Mouse (Mus musculus) CH12.LX (cell line): ENCODE results near the gene Atp5g3.
"Not testable (repeated sequence)": the region's sequence is repeated elsewhere in the genome, so short reads cannot be mapped to it uniquely, and the experiment has no call there.

Experiments
- CTCF ChIP-seq, 2 experiments: IDR thresholded peaks in 1 of 2; conservative IDR thresholded peaks in 1 of 2; 2 replicates each; pipeline ENCODE4 v1.5.1; 2011 to 2012; ENCODE audit warnings: low read depth in 2 of 2, low read length in 2 of 2, improper control_type of control experiment in 1 of 2, inconsistent platforms in 1 of 2, mild to moderate bottlenecking in 1 of 2, moderate library complexity in 1 of 2
- E2F4 ChIP-seq: IDR thresholded peaks from 2 replicates; pipeline ENCODE4 v1.6.1; 2011; ENCODE audit warnings: low read depth, low read length, improper control_type of control experiment; ENCODE audit not compliant: insufficient replicate concordance
- EP300 ChIP-seq: IDR thresholded peaks from 2 replicates; pipeline ENCODE4 v1.6.1; 2011; ENCODE audit warnings: low read length, improper control_type of control experiment
- ETS1 ChIP-seq: conservative IDR thresholded peaks from 2 replicates; pipeline ENCODE4 v1.6.1; 2012; ENCODE audit warnings: low read depth, mild to moderate bottlenecking, inconsistent platforms, low read length, improper control_type of control experiment, moderate library complexity
- GABPA ChIP-seq: IDR thresholded peaks from 2 replicates; pipeline ENCODE4 v1.6.1; 2012; ENCODE audit warnings: low read depth, low read length, improper control_type of control experiment, inconsistent platforms; ENCODE audit not compliant: insufficient replicate concordance
- HCFC1 ChIP-seq: IDR thresholded peaks from 2 replicates; pipeline ENCODE4 v1.6.1; 2012; ENCODE audit warnings: low read depth, mild to moderate bottlenecking, inconsistent platforms, low read length, improper control_type of control experiment
- JUN ChIP-seq: IDR thresholded peaks from 2 replicates; pipeline ENCODE4 v1.6.1; 2011; ENCODE audit warnings: low read depth, mild to moderate bottlenecking, low read length, improper control_type of control experiment, moderate library complexity; ENCODE audit not compliant: insufficient read depth
- NELFE ChIP-seq: IDR thresholded peaks from 2 replicates; pipeline ENCODE4 v1.6.1; 2011; ENCODE audit warnings: low read depth, low read length, improper control_type of control experiment
- NRF1 ChIP-seq: IDR thresholded peaks from 2 replicates; pipeline ENCODE4 v1.6.1; 2014; ENCODE audit warnings: low read depth, mild to moderate bottlenecking, inconsistent platforms, low read length, improper control_type of control experiment, moderate library complexity
- POLR2A ChIP-seq: IDR thresholded peaks from 2 replicates; pipeline ENCODE4 v1.6.1; 2011; ENCODE audit warnings: low read depth, mild to moderate bottlenecking, improper control_type of control experiment, low read length
- RCOR1 ChIP-seq: conservative IDR thresholded peaks from 2 replicates; pipeline ENCODE4 v1.6.1; 2012; ENCODE audit warnings: low read depth, mild to moderate bottlenecking, inconsistent platforms, low read length, improper control_type of control experiment
- SIN3A ChIP-seq: IDR thresholded peaks from 2 replicates; pipeline ENCODE4 v1.6.1; 2012; ENCODE audit warnings: low read length, improper control_type of control experiment, inconsistent platforms
- ZKSCAN1 ChIP-seq: IDR thresholded peaks from 2 replicates; pipeline ENCODE4 v1.6.1; 2012; ENCODE audit warnings: low read depth, inconsistent platforms, low read length, improper control_type of control experiment, borderline replicate concordance

DNA sequence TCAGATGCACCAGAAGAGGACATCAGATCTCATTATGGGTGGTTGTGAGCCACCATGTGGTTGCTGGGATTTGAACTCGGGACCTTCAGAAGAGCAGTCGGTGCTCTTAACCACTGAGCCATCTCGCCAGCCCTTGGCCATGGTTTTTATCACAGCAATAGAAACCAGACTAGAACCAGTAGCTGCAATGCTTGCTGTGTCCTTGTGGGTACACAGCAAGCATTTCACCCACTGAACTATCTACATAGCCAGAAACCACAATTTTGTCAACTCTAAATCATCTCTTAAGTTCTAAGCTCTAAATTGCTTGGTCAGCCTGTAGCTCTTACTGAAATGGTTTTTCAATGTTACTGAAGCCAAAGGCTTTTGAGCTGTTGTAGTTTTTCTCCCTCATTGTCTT, 8.8 kb downstream of the Atp5g3 start:
- not testable (repeated sequence) for TF ChIP-seq EP300; POLR2A; CTCF (conservative IDR thresholded peaks at IDR 0.05 in 1 of 2, IDR thresholded peaks at IDR 0.05 in 1 of 2; ENCODE audit: low read depth in 2 of 2, low read length in 2 of 2); NRF1; JUN; SIN3A; ETS1; NELFE; HCFC1; ZKSCAN1; GABPA; RCOR1; E2F4
